Mouse (Mus musculus): ENCODE measurements at regions not wholly inside any gene's neighbourhood (a gene's known extent, or its start where the extent isn't known, plus 50 kb on each side); places are given as distances from the start of the nearest gene placed in this dataset.

GRCm38 (mm10) chr12:68683176-68683575 lies 475.8 kb downstream of the Rps29 start:
- Histone ChIP-seq H3K27me3 (ENCODE audit: control insufficient read depth, insufficient read depth, low read depth, low read length) (no peaks in the 10 kb centered on the region), H3K27ac (ENCODE audit: low read length) (no peak overlapping the region), H3K4me2 (ENCODE audit: low read depth, low read length) (no peak overlapping the region), H3K4me3 (ENCODE audit: low read depth, low read length) (no peak overlapping the region), H3K36me3 (ENCODE audit: control insufficient read depth, insufficient read depth) (no peaks in the 10 kb centered on the region), H3K9me3 (replicated peaks; ENCODE audit: control insufficient read depth, low read length) (no peaks in the 10 kb centered on the region; the same call in 1 of the 2 replicates), H3K9ac (ENCODE audit: low read depth, low read length) (no peak overlapping the region), H3K4me1 (ENCODE audit: control insufficient read depth, low read depth, low read length) (no peaks in the 10 kb centered on the region)
- no peak for ATAC-seq (ENCODE audit: low read depth)
- WGBS (ENCODE audit: insufficient replicate concordance), result 41% methylated on average over 4 of the region's 4 CpGs

- Histone ChIP-seq H3K9ac (ENCODE audit: low read depth, low read length) (no peak overlapping the region), H3K36me3 (ENCODE audit: control insufficient read depth, insufficient read depth) (no peaks in the 10 kb centered on the region), H3K27me3 (ENCODE audit: control insufficient read depth, insufficient read depth, low read depth, low read length) (no peaks in the 10 kb centered on the region), H3K4me3 (ENCODE audit: low read depth, low read length) (no peak overlapping the region), H3K4me2 (ENCODE audit: low read depth, low read length) (no peak overlapping the region), H3K27ac (ENCODE audit: low read length) (no peak overlapping the region), H3K9me3 (replicated peaks; ENCODE audit: control insufficient read depth, low read length) (no peaks in the 10 kb centered on the region), H3K4me1 (ENCODE audit: control insufficient read depth, low read depth, low read length) (no peaks in the 10 kb centered on the region)
- 54% methylated on average over 3 of the region's 3 CpGs for WGBS (ENCODE audit: insufficient replicate concordance)
- ATAC-seq (ENCODE audit: low read depth), result no peak
These were observed 478.3 kb downstream of the Rps29 start for GRCm38 (mm10) chr12:68680668-68681067.

- Histone ChIP-seq H3K36me3 (ENCODE audit: control insufficient read depth, insufficient read depth) (no peaks in the 10 kb centered on the region), H3K27me3 (ENCODE audit: control insufficient read depth, insufficient read depth, low read depth, low read length) (no peaks in the 10 kb centered on the region), H3K9ac (ENCODE audit: low read depth, low read length) (no peak overlapping the region), H3K4me3 (ENCODE audit: low read depth, low read length) (no peak overlapping the region), H3K4me1 (ENCODE audit: control insufficient read depth, low read depth, low read length) (no peaks in the 10 kb centered on the region), H3K4me2 (ENCODE audit: low read depth, low read length) (no peak overlapping the region), H3K27ac (ENCODE audit: low read length) (no peak overlapping the region), H3K9me3 (replicated peaks; ENCODE audit: control insufficient read depth, low read length) (no peaks in the 10 kb centered on the region)
- WGBS (ENCODE audit: insufficient replicate concordance), result 69% methylated on average over 16 of the region's 16 CpGs
- ATAC-seq (ENCODE audit: low read depth), result no peak
These were observed 482.8 kb downstream of the Rps29 start for GRCm38 (mm10) chr12:68676096-68676775.

- Histone ChIP-seq H3K4me3 (ENCODE audit: low read depth, low read length) (no peak overlapping the region), H3K27me3 (ENCODE audit: control insufficient read depth, insufficient read depth, low read depth, low read length) (no peaks in the 10 kb centered on the region), H3K9ac (ENCODE audit: low read depth, low read length) (no peak overlapping the region), H3K27ac (ENCODE audit: low read length) (no peak overlapping the region), H3K9me3 (replicated peaks; ENCODE audit: control insufficient read depth, low read length) (no peaks in the 10 kb centered on the region), H3K4me1 (ENCODE audit: control insufficient read depth, low read depth, low read length) (no peaks in the 10 kb centered on the region), H3K36me3 (ENCODE audit: control insufficient read depth, insufficient read depth) (no peaks in the 10 kb centered on the region), H3K4me2 (ENCODE audit: low read depth, low read length) (no peak overlapping the region)
- no peak for ATAC-seq (ENCODE audit: low read depth)
- 62% methylated on average over 3 of the region's 3 CpGs for WGBS (ENCODE audit: insufficient replicate concordance)
These were observed 487.0 kb downstream of the Rps29 start for GRCm38 (mm10) chr12:68672011-68672410.

- Histone ChIP-seq H3K4me1 (ENCODE audit: control insufficient read depth, low read depth, low read length) (no peaks in the 10 kb centered on the region), H3K9me3 (replicated peaks; ENCODE audit: control insufficient read depth, low read length) (no peaks in the 10 kb centered on the region), H3K27me3 (ENCODE audit: control insufficient read depth, insufficient read depth, low read depth, low read length) (no peaks in the 10 kb centered on the region), H3K36me3 (ENCODE audit: control insufficient read depth, insufficient read depth) (no peaks in the 10 kb centered on the region), H3K4me3 (ENCODE audit: low read depth, low read length) (no peak overlapping the region), H3K27ac (ENCODE audit: low read length) (no peak overlapping the region), H3K9ac (ENCODE audit: low read depth, low read length) (no peak overlapping the region), H3K4me2 (ENCODE audit: low read depth, low read length) (no peak overlapping the region)
- WGBS (ENCODE audit: insufficient replicate concordance), result 59% methylated on average over 1 of the region's 1 CpGs
- no peak for ATAC-seq (ENCODE audit: low read depth)
These were observed 512.9 kb downstream of the Rps29 start for GRCm38 (mm10) chr12:68645901-68646585.

GRCm38 (mm10) chr12:68643671-68644070 lies 515.3 kb downstream of the Rps29 start:
- Histone ChIP-seq H3K36me3 (ENCODE audit: control insufficient read depth, insufficient read depth) (no peaks in the 10 kb centered on the region), H3K4me2 (ENCODE audit: low read depth, low read length) (no peak overlapping the region), H3K27ac (ENCODE audit: low read length) (no peak overlapping the region), H3K4me1 (ENCODE audit: control insufficient read depth, low read depth, low read length) (no peaks in the 10 kb centered on the region), H3K27me3 (ENCODE audit: control insufficient read depth, insufficient read depth, low read depth, low read length) (no peaks in the 10 kb centered on the region), H3K9me3 (replicated peaks; ENCODE audit: control insufficient read depth, low read length) (no peaks in the 10 kb centered on the region), H3K4me3 (ENCODE audit: low read depth, low read length) (no peak overlapping the region), H3K9ac (ENCODE audit: low read depth, low read length) (no peak overlapping the region)
- no peak for ATAC-seq (ENCODE audit: low read depth)
- WGBS (ENCODE audit: insufficient replicate concordance), result 68% methylated on average over 4 of the region's 4 CpGs

- no peak for ATAC-seq (ENCODE audit: low read depth)
- 76% methylated on average over 3 of the region's 3 CpGs for WGBS (ENCODE audit: insufficient replicate concordance)
These were observed 526.5 kb downstream of the Rps29 start for GRCm38 (mm10) chr12:68632441-68632840.

GRCm38 (mm10) chr12:68618337-68618736 lies 540.6 kb downstream of the Rps29 start:
- no peaks in the 10 kb centered on the region for H3K9me3 ChIP-seq (replicated peaks; ENCODE audit: control insufficient read depth, low read length)
- no peak overlapping the region for H3K27ac ChIP-seq (ENCODE audit: low read length)
- WGBS (ENCODE audit: insufficient replicate concordance), result 53% methylated on average over 2 of the region's 2 CpGs
- H3K4me3 ChIP-seq (ENCODE audit: low read depth, low read length), result no peak overlapping the region
- no peak for ATAC-seq (ENCODE audit: low read depth)
- H3K36me3 ChIP-seq (ENCODE audit: control insufficient read depth, insufficient read depth), result no peaks in the 10 kb centered on the region
- H3K4me2 ChIP-seq (ENCODE audit: low read depth, low read length), result no peak overlapping the region
- no peaks in the 10 kb centered on the region for H3K27me3 ChIP-seq (ENCODE audit: control insufficient read depth, insufficient read depth, low read depth, low read length)
- no peak overlapping the region for H3K9ac ChIP-seq (ENCODE audit: low read depth, low read length)
- H3K4me1 ChIP-seq (ENCODE audit: control insufficient read depth, low read depth, low read length), result no peaks in the 10 kb centered on the region

More at GRCm38 (mm10) chr12:68632441-68632840, 526.5 kb downstream of the Rps29 start:
- Histone ChIP-seq H3K4me1 (ENCODE audit: control insufficient read depth, low read depth, low read length) (no peaks in the 10 kb centered on the region), H3K9ac (ENCODE audit: low read depth, low read length) (no peak overlapping the region), H3K36me3 (ENCODE audit: control insufficient read depth, insufficient read depth) (no peaks in the 10 kb centered on the region), H3K4me3 (ENCODE audit: low read depth, low read length) (no peak overlapping the region), H3K27me3 (ENCODE audit: control insufficient read depth, insufficient read depth, low read depth, low read length) (no peaks in the 10 kb centered on the region), H3K4me2 (ENCODE audit: low read depth, low read length) (no peak overlapping the region), H3K9me3 (replicated peaks; ENCODE audit: control insufficient read depth, low read length) (no peaks in the 10 kb centered on the region), H3K27ac (ENCODE audit: low read length) (no peak overlapping the region)

GRCm38 (mm10) chr12:68605417-68606000 lies 553.5 kb downstream of the Rps29 start:
- no peaks in the 10 kb centered on the region for H3K9me3 ChIP-seq (replicated peaks; ENCODE audit: control insufficient read depth, low read length)
- no peak overlapping the region for H3K4me3 ChIP-seq (ENCODE audit: low read depth, low read length)
- no peak overlapping the region for H3K9ac ChIP-seq (ENCODE audit: low read depth, low read length)
- WGBS (ENCODE audit: insufficient replicate concordance), result 60% methylated on average over 10 of the region's 10 CpGs
- H3K27me3 ChIP-seq (ENCODE audit: control insufficient read depth, insufficient read depth, low read depth, low read length), result no peaks in the 10 kb centered on the region
- H3K4me2 ChIP-seq (ENCODE audit: low read depth, low read length), result no peak overlapping the region
- H3K27ac ChIP-seq (ENCODE audit: low read length), result no peak overlapping the region
- ATAC-seq (ENCODE audit: low read depth), result no peak
- H3K36me3 ChIP-seq (ENCODE audit: control insufficient read depth, insufficient read depth), result no peaks in the 10 kb centered on the region
- no peaks in the 10 kb centered on the region for H3K4me1 ChIP-seq (ENCODE audit: control insufficient read depth, low read depth, low read length)
